Mouse (Mus musculus): ENCODE results near the gene Iqsec1. TPM values are rescaled to one million over a fixed set of nuclear protein-coding genes. Genes with fewer than 3 reads are reported as not detected.

Iqsec1 gene
- polyA plus RNA-seq, 1 experiment, result 41.7 TPM

GRCm38 (mm10) chr6:90987561-90988298 is 755 bp downstream of the Iqsec1 start:
- Histone ChIP-seq H3K4me3 (ENCODE audit: low read depth, low read length) (peak overlapping the region; percentile 77), H3K9ac (ENCODE audit: low read depth, poor library complexity, severe bottlenecking) (peak overlapping the region; percentile 87), H3K9me3 (replicated peaks; ENCODE audit: control insufficient read depth, insufficient read depth, low read length, poor library complexity, severe bottlenecking) (no peaks in the 10 kb centered on the region), H3K27me3 (ENCODE audit: control insufficient read depth, insufficient read depth, low read length, poor library complexity, severe bottlenecking) (no peaks in the 10 kb centered on the region), H3K4me1 (ENCODE audit: control insufficient read depth, insufficient read depth, low read length) (peaks cover 2% of the 10 kb centered on the region), H3K36me3 (ENCODE audit: control insufficient read depth, insufficient read depth, low read length, poor library complexity, severe bottlenecking) (no peaks in the 10 kb centered on the region), H3K27ac (ENCODE audit: insufficient read depth, low read length) (no peak overlapping the region)
- TF ChIP-seq POLR2A (IDR thresholded peaks at IDR 0.05; ENCODE audit: insufficient read depth, low read length) (no peak), CTCF (IDR thresholded peaks at IDR 0.05; ENCODE audit: low read depth, low read length) (no peak), EP300 (IDR thresholded peaks at IDR 0.05; ENCODE audit: insufficient read depth, low read depth, low read length) (no peak)

DNA sequence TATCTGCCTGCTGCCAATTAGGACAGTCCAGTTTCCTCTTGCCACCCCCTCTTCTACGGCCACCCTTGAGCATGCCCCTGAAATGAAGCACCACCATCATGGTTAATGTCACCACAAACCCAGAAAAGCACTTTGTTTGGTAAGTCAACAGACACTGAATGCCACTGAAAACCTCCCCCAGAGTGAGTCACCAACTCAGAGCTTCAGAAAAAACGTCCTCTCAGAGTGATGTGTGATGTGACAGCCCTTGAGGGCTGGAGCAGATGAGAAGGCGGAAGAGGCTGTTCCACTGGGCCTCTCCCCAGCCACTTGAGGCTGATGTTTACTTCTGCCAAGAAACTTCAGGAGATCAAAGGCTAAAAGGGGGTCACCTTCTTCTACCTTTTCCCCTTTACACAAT is 4.4 kb downstream of the Iqsec1 start:
- H3K27me3 ChIP-seq (ENCODE audit: control insufficient read depth, insufficient read depth, low read length, poor library complexity, severe bottlenecking), result no peaks in the 10 kb centered on the region
- H3K4me3 ChIP-seq (ENCODE audit: low read depth, low read length), result no peak overlapping the region
- no peak overlapping the region for H3K27ac ChIP-seq (ENCODE audit: insufficient read depth, low read length)
- peaks cover 2% of the 10 kb centered on the region for H3K4me1 ChIP-seq (ENCODE audit: control insufficient read depth, insufficient read depth, low read length)
- no peak overlapping the region for H3K9ac ChIP-seq (ENCODE audit: low read depth, poor library complexity, severe bottlenecking)
- no peak for TF ChIP-seq CTCF (IDR thresholded peaks at IDR 0.05; ENCODE audit: low read depth, low read length)
- TF ChIP-seq POLR2A (IDR thresholded peaks at IDR 0.05; ENCODE audit: insufficient read depth, low read length), result no peak
- TF ChIP-seq EP300 (IDR thresholded peaks at IDR 0.05; ENCODE audit: insufficient read depth, low read depth, low read length), result no peak
- no peaks in the 10 kb centered on the region for H3K9me3 ChIP-seq (replicated peaks; ENCODE audit: control insufficient read depth, insufficient read depth, low read length, poor library complexity, severe bottlenecking)
- H3K36me3 ChIP-seq (ENCODE audit: control insufficient read depth, insufficient read depth, low read length, poor library complexity, severe bottlenecking), result no peaks in the 10 kb centered on the region

- TF ChIP-seq EP300 (IDR thresholded peaks at IDR 0.05; ENCODE audit: insufficient read depth, low read depth, low read length), result no peak
- no peak for TF ChIP-seq CTCF (IDR thresholded peaks at IDR 0.05; ENCODE audit: low read depth, low read length)
- TF ChIP-seq POLR2A (IDR thresholded peaks at IDR 0.05; ENCODE audit: insufficient read depth, low read length), result no peak
- H3K9me3 ChIP-seq (replicated peaks; ENCODE audit: control insufficient read depth, insufficient read depth, low read length, poor library complexity, severe bottlenecking), result no peaks in the 10 kb centered on the region
- H3K9ac ChIP-seq (ENCODE audit: low read depth, poor library complexity, severe bottlenecking), result no peak overlapping the region
- H3K4me1 ChIP-seq (ENCODE audit: control insufficient read depth, insufficient read depth, low read length), result no peaks in the 10 kb centered on the region
- no peaks in the 10 kb centered on the region; the same call in 1 of the 2 replicates for H3K27me3 ChIP-seq (ENCODE audit: control insufficient read depth, insufficient read depth, low read length, poor library complexity, severe bottlenecking)
- H3K4me3 ChIP-seq (ENCODE audit: low read depth, low read length), result no peak overlapping the region
- no peak overlapping the region for H3K27ac ChIP-seq (ENCODE audit: insufficient read depth, low read length)
- no peaks in the 10 kb centered on the region for H3K36me3 ChIP-seq (ENCODE audit: control insufficient read depth, insufficient read depth, low read length, poor library complexity, severe bottlenecking)
Measured at GRCm38 (mm10) chr6:90974279-90974678, 14.2 kb downstream of the Iqsec1 start.

DNA sequence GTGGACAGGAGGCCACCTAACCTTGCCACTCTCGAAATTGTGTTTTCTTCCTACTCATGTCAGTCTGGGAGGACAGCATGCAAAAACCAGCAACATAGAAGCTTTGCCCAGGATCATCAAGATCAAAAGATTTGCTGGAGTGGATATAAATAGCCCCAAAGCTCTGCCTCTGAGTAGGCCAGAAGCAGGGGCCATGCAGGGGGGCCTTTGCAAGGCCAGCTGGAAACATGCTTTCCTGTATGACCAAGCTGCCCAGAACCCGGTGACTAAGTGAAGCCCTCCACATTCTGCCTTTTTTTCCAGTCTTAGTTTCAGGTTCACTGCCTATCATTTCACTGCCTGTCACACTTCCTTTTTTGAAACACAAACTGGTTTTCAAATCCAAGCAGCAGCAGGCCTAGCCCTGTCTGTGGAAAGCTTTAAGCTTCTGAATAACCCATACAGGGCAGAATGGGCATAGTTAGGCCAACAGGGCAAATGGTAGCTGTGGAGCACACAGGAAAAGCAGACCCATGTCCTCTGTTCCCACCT is 19.1 kb downstream of the Iqsec1 start:
- Histone ChIP-seq H3K4me1 (ENCODE audit: control insufficient read depth, insufficient read depth, low read length) (no peaks in the 10 kb centered on the region), H3K27ac (ENCODE audit: insufficient read depth, low read length) (no peak overlapping the region), H3K9me3 (replicated peaks; ENCODE audit: control insufficient read depth, insufficient read depth, low read length, poor library complexity, severe bottlenecking) (no peaks in the 10 kb centered on the region), H3K9ac (ENCODE audit: low read depth, poor library complexity, severe bottlenecking) (no peak overlapping the region), H3K4me3 (ENCODE audit: low read depth, low read length) (no peak overlapping the region), H3K36me3 (ENCODE audit: control insufficient read depth, insufficient read depth, low read length, poor library complexity, severe bottlenecking) (no peaks in the 10 kb centered on the region), H3K27me3 (ENCODE audit: control insufficient read depth, insufficient read depth, low read length, poor library complexity, severe bottlenecking) (no peaks in the 10 kb centered on the region; the same call in 1 of the 2 replicates)
- TF ChIP-seq CTCF (IDR thresholded peaks at IDR 0.05; ENCODE audit: low read depth, low read length) (no peak), POLR2A (IDR thresholded peaks at IDR 0.05; ENCODE audit: insufficient read depth, low read length) (no peak), EP300 (IDR thresholded peaks at IDR 0.05; ENCODE audit: insufficient read depth, low read depth, low read length) (no peak)

DNA sequence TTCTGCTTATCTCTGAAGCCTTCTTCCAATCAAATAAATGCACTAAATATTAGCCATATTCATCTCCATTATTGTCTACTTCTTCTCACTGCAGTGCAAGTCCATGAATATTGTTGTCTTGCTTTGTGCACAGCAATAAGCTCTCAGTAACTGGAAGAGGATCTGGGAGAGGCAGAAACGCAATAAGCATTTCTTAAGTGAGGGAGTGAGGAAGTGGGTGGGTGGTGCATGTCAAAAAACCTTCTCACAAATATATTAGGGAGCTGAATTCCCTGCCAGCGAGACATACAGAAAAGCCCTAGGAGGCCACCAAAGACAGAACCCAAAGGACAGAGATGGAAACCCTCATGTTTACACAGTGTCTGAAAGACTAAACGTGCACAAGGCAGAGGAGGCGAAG is 35.1 kb downstream of the Iqsec1 start:
- H3K4me3 ChIP-seq (ENCODE audit: low read depth, low read length), result no peak overlapping the region
- no peaks in the 10 kb centered on the region for H3K4me1 ChIP-seq (ENCODE audit: control insufficient read depth, insufficient read depth, low read length)
- H3K9ac ChIP-seq (ENCODE audit: low read depth, poor library complexity, severe bottlenecking), result no peak overlapping the region
- no peak overlapping the region for H3K27ac ChIP-seq (ENCODE audit: insufficient read depth, low read length)
- H3K36me3 ChIP-seq (ENCODE audit: control insufficient read depth, insufficient read depth, low read length, poor library complexity, severe bottlenecking), result no peaks in the 10 kb centered on the region
- TF ChIP-seq POLR2A (IDR thresholded peaks at IDR 0.05; ENCODE audit: insufficient read depth, low read length) (no peak), EP300 (IDR thresholded peaks at IDR 0.05; ENCODE audit: insufficient read depth, low read depth, low read length) (no peak), CTCF (IDR thresholded peaks at IDR 0.05; ENCODE audit: low read depth, low read length) (no peak)
- H3K27me3 ChIP-seq (ENCODE audit: control insufficient read depth, insufficient read depth, low read length, poor library complexity, severe bottlenecking), result no peaks in the 10 kb centered on the region
- no peaks in the 10 kb centered on the region for H3K9me3 ChIP-seq (replicated peaks; ENCODE audit: control insufficient read depth, insufficient read depth, low read length, poor library complexity, severe bottlenecking)

DNA sequence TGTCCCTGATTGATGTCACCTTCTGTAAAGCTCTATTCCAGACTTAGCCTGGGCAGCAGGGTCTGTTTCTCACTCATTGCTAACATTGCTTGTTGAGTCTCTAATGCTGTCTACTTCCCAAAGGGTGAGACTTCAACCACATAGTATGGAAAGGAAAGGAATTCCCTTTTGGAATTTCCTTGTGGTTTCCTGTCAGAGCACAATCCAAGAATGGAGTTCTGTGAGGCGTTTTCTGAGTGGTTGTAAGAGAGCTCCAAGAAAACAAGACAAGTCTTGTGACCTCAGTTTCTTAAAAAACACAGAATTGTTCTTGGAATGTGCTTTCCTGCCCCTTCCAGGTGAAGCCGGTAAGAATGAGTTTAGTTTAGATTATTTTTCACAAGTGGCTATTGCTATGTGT is 37.5 kb downstream of the Iqsec1 start:
- no peak overlapping the region for H3K9ac ChIP-seq (ENCODE audit: low read depth, poor library complexity, severe bottlenecking)
- H3K4me3 ChIP-seq (ENCODE audit: low read depth, low read length), result no peak overlapping the region
- no peaks in the 10 kb centered on the region for H3K9me3 ChIP-seq (replicated peaks; ENCODE audit: control insufficient read depth, insufficient read depth, low read length, poor library complexity, severe bottlenecking)
- H3K27me3 ChIP-seq (ENCODE audit: control insufficient read depth, insufficient read depth, low read length, poor library complexity, severe bottlenecking), result no peaks in the 10 kb centered on the region
- H3K27ac ChIP-seq (ENCODE audit: insufficient read depth, low read length), result no peak overlapping the region
- no peaks in the 10 kb centered on the region for H3K36me3 ChIP-seq (ENCODE audit: control insufficient read depth, insufficient read depth, low read length, poor library complexity, severe bottlenecking)
- TF ChIP-seq CTCF (IDR thresholded peaks at IDR 0.05; ENCODE audit: low read depth, low read length), result no peak
- no peaks in the 10 kb centered on the region for H3K4me1 ChIP-seq (ENCODE audit: control insufficient read depth, insufficient read depth, low read length)
